Mouse (Mus musculus): ENCODE data around the gene Nlrp3. TPM values are rescaled to one million over a fixed set of nuclear protein-coding genes. Genes with fewer than 3 reads are reported as not detected.

The Nlrp3 gene
- 1.9 and 2.9 TPM in 2 replicates for polyA plus RNA-seq (2012; rRNA removed)

DNA sequence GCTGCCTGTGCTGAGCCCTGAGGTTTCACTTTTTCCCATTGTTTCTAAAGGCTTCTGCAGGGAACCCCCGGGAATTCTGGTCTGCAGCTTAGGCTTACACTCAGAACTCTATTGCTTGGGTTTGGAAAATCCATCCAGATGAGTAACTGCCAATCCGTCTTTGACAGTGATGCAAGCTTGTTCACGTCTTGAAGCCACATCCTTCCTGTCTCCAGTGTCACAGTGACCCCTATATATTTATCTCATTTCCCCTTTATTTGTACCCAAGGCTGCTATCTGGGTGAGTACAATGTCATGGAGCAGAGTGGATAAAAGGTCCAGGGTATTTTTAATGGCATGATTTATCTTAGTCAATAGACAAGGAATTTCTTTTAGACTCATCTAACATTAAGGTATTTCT is at the start of gene Nlrp3:
Nlrp3 (plus strand) TSS at position 245 of the 400 bp plus-strand sequence.
- Histone ChIP-seq H3K4me1 (ENCODE audit: control insufficient read depth, insufficient read depth, insufficient read length) (no peaks in the 10 kb centered on the region), H3K27ac (ENCODE audit: insufficient read depth, low read length) (peak within 1 kb of the TSS; percentile 28), H3K36me3 (ENCODE audit: control insufficient read depth, insufficient read depth, low read length) (no peaks in the 10 kb centered on the region), H3K4me3 (ENCODE audit: extremely low read depth, insufficient read depth, insufficient read length) (no peak within 1 kb of the TSS), H3K27me3 (ENCODE audit: control insufficient read depth, insufficient read depth, low read length) (no peaks in the 10 kb centered on the region)
- 3% methylated on average over 3 of the region's 3 CpGs for WGBS
- no peak for DNase-seq (ENCODE audit: low read depth in 1 of 2, low spot score in 2 of 2)
- TF ChIP-seq POLR2A (IDR thresholded peaks at IDR 0.05; ENCODE audit: low read depth, low read length): no peak

DNA sequence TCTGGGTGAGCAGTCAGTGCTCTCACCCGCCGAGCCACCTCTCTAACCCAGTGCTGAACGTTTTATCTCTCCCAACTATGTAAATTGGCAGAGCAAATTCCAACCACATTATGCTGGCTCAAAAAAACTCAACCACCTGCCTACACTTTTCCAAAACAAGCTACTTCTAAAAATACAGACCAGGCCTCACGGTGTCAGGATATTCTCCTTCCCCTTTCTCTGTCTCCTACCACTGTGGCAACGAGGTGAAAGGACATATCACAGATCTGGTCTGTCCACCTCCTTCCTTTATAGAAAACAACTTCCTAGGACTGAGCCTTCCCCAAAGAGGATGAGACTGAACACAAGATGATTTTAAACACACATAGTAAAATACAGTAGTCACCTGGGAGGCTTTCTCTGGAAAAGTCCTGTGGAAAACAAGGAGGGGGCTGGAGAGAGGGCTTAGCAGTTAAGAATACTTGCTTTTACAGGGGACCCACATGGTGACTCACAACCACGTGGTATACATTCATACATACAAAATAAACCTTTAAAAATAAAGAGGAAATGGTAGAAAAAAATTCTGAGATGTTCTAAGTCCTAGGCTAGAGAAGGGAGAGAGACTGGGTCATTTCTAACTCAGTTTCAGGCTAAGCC is 44.6 kb upstream of the Nlrp3 start:
- Histone ChIP-seq H3K36me3 (ENCODE audit: control insufficient read depth, insufficient read depth, low read length) (peaks cover 35% of the 10 kb centered on the region), H3K4me1 (ENCODE audit: control insufficient read depth, insufficient read depth, insufficient read length) (no peaks in the 10 kb centered on the region), H3K4me3 (ENCODE audit: extremely low read depth, insufficient read depth, insufficient read length) (no peak overlapping the region), H3K27ac (ENCODE audit: insufficient read depth, low read length) (no peak overlapping the region), H3K27me3 (ENCODE audit: control insufficient read depth, insufficient read depth, low read length) (no peaks in the 10 kb centered on the region)
- WGBS: 54% methylated on average over 6 of the region's 6 CpGs
- TF ChIP-seq POLR2A (IDR thresholded peaks at IDR 0.05; ENCODE audit: low read depth, low read length): no peak
- TF ChIP-seq CTCF (IDR thresholded peaks at IDR 0.05; ENCODE audit: extremely low read depth, insufficient read depth, insufficient read length, insufficient replicate concordance): no peak
- DNase-seq (ENCODE audit: low read depth in 1 of 2, low spot score in 2 of 2): no peak

DNA sequence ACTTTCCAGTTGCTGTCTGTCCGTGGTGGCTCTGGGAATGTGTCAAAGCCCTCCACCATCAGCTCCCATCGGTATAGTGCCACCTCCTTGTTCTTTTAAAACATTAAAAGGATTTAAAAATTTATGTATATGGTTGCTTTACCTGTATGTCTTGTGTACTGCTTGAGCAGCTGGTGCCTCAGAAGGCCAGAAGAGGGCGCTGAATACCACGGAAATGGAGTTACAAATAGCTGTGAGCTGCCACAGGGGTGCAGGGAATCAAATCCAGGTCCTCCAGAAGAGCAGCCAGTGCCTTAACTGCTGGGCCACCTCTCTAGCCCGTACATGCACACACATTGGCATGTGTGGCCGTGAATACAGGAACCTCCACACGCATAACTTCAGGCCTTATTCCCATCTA is 43.6 kb upstream of the Nlrp3 start:
- TF ChIP-seq POLR2A (IDR thresholded peaks at IDR 0.05; ENCODE audit: low read depth, low read length): no peak
- no peak for TF ChIP-seq CTCF (IDR thresholded peaks at IDR 0.05; ENCODE audit: extremely low read depth, insufficient read depth, insufficient read length, insufficient replicate concordance)
- WGBS: 91% methylated on average over 7 of the region's 7 CpGs

DNA sequence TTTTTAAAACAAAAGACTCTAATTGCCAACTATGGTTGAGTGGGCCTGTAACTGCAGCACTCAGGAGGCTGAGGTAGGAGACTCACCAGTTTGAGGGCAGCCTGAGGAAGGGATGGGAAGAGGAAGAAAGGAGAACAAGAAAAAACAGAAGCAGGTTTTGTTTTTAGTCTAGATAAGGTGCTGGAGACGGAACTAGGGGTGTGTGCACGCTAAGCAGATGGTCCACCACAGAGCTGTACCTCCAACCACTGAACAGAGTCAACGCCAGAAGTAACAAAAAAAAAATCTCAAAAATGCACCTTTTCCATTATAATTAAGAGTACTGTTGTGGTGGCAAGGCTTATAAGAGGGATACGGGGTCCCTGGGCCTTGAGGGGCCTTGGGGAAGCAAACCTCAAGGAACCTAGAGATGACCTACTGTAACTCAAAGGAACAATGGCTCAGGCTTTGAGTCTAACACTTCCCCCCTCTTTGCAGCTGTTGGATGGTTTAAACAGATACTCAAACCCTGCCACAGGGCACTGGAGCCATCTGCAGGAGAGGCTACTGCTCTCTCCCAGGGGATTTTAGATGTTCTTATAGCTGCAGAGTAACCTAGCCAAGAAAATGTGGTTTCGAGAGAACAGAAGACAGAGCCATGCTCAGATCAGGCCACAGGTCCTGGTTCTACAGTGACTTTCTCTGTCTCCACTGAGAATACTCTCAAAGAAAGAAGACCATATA is 39.2 kb upstream of the Nlrp3 start:
- Histone ChIP-seq H3K27ac (ENCODE audit: insufficient read depth, low read length) (no peak overlapping the region; the same call in 1 of the 2 replicates), H3K4me1 (ENCODE audit: control insufficient read depth, insufficient read depth, insufficient read length) (peaks cover 5% of the 10 kb centered on the region), H3K4me3 (ENCODE audit: extremely low read depth, insufficient read depth, insufficient read length) (no peak overlapping the region), H3K36me3 (ENCODE audit: control insufficient read depth, insufficient read depth, low read length) (peaks cover 19% of the 10 kb centered on the region), H3K27me3 (ENCODE audit: control insufficient read depth, insufficient read depth, low read length) (no peaks in the 10 kb centered on the region; the same call in 1 of the 2 replicates)
- WGBS: 34% methylated on average over 5 of the region's 5 CpGs
- no peak for TF ChIP-seq CTCF (IDR thresholded peaks at IDR 0.05; ENCODE audit: extremely low read depth, insufficient read depth, insufficient read length, insufficient replicate concordance)
- TF ChIP-seq POLR2A (IDR thresholded peaks at IDR 0.05; ENCODE audit: low read depth, low read length): no peak
- DNase-seq (ENCODE audit: low read depth in 1 of 2, low spot score in 2 of 2): no peak

More for the DNA sequence above, 43.6 kb upstream of the Nlrp3 start:
- no peak for DNase-seq (ENCODE audit: low read depth in 1 of 2, low spot score in 2 of 2)
- no peaks in the 10 kb centered on the region for H3K27me3 ChIP-seq (ENCODE audit: control insufficient read depth, insufficient read depth, low read length)
- H3K4me1 ChIP-seq (ENCODE audit: control insufficient read depth, insufficient read depth, insufficient read length): no peaks in the 10 kb centered on the region
- H3K36me3 ChIP-seq (ENCODE audit: control insufficient read depth, insufficient read depth, low read length): peaks cover 29% of the 10 kb centered on the region
- no peak overlapping the region for H3K27ac ChIP-seq (ENCODE audit: insufficient read depth, low read length)
- no peak overlapping the region for H3K4me3 ChIP-seq (ENCODE audit: extremely low read depth, insufficient read depth, insufficient read length)

DNA sequence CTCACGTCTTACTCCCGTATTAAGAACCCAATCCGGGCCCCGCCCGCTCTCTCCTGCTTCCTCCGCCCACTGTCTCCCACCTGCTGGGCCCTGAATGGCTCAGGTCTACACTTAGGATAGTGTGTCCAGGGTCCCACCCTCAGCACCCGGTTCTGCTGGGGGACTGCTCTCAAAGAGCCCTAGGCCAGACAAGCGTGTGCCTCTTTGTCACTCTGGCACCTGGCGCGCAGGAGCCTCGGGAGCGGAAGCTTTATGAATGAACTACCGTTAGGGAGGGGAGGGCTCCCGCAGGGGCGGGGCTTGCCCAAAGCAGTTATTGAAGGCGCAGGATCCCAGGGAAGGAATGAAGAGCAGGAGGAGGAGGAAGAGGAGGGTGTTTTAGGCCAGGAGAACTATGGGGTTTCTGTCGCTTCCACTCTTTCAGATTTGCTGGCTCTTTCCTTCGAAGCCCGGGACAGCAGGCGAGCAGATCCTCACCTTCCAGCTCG is 36.0 kb upstream of the Nlrp3 start:
- under 1% methylated on average over 21 of the region's 21 CpGs for WGBS
- peak overlapping the region; percentile 44; the same call in 1 of the 2 replicates for H3K27ac ChIP-seq (ENCODE audit: insufficient read depth, low read length)
- TF ChIP-seq CTCF (IDR thresholded peaks at IDR 0.05; ENCODE audit: extremely low read depth, insufficient read depth, insufficient read length, insufficient replicate concordance): no peak
- no peak for TF ChIP-seq POLR2A (IDR thresholded peaks at IDR 0.05; ENCODE audit: low read depth, low read length)

DNA sequence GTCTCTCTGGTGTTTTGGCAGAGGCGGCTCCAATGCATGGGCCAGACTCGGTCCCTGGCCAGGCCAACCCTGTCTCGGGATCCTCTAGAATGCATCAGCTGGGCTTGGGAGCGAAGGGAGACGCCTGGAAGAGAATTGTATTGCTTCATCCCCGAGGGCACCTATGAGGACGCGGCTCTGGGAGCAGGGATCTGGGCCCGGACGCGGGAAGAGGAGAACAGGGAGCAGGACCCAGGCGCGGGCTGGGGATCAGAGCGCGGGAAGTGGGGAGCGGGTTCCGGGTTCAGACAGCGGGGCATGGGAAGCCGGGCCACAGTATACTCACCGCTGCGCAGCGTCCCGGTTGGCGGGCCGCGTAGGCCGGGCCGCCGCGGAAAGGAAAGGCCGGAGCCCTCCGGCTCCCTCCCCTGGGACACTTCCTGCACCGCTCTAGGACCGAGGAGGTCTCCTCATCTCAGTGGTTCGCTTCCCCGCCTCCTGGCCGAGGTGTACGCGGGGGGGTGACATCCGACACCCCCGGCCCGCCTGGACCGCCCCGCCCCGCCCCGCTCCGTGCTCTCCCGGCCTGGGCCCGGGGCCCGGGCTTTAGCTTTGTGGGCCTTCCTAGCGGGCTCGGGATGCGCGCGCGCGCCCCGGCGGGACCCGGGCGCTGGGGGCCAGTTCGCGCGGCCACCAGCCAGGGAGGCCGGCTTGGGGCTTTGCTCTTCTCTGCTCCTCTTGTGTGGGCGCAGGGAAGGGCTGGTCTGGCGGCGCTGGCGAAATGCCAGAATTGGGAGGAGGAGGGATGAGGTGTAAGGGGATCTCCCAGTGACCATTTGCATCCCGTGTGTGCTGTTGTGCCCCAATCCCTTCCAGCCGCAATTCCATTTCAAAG is 35.3 kb upstream of the Nlrp3 start:
- no peak for TF ChIP-seq CTCF (IDR thresholded peaks at IDR 0.05; ENCODE audit: extremely low read depth, insufficient read depth, insufficient read length, insufficient replicate concordance)
- peak; percentile 9 for TF ChIP-seq POLR2A (IDR thresholded peaks at IDR 0.05; ENCODE audit: low read depth, low read length)
- WGBS: 1% methylated on average over 71 of the region's 71 CpGs
- peak overlapping the region; percentile 48 for H3K27ac ChIP-seq (ENCODE audit: insufficient read depth, low read length)

More for the DNA sequence above, 36.0 kb upstream of the Nlrp3 start:
- peak in 1 of 2 experiments; percentile 57 for DNase-seq (ENCODE audit: low read depth in 1 of 2, low spot score in 2 of 2)
- Histone ChIP-seq H3K4me1 (ENCODE audit: control insufficient read depth, insufficient read depth, insufficient read length) (peaks cover 5% of the 10 kb centered on the region), H3K4me3 (ENCODE audit: extremely low read depth, insufficient read depth, insufficient read length) (peak overlapping the region; percentile 77), H3K27me3 (ENCODE audit: control insufficient read depth, insufficient read depth, low read length) (no peaks in the 10 kb centered on the region; the same call in 1 of the 2 replicates), H3K36me3 (ENCODE audit: control insufficient read depth, insufficient read depth, low read length) (peaks cover 8% of the 10 kb centered on the region)

More for the DNA sequence above, 35.3 kb upstream of the Nlrp3 start:
- peaks cover 5% of the 10 kb centered on the region for H3K4me1 ChIP-seq (ENCODE audit: control insufficient read depth, insufficient read depth, insufficient read length)
- no peaks in the 10 kb centered on the region; the same call in 1 of the 2 replicates for H3K27me3 ChIP-seq (ENCODE audit: control insufficient read depth, insufficient read depth, low read length)
- H3K4me3 ChIP-seq (ENCODE audit: extremely low read depth, insufficient read depth, insufficient read length): peak overlapping the region; percentile 77
- peaks cover 8% of the 10 kb centered on the region for H3K36me3 ChIP-seq (ENCODE audit: control insufficient read depth, insufficient read depth, low read length)
- peak; percentile 36 to 76 for DNase-seq (ENCODE audit: low read depth in 1 of 2, low spot score in 2 of 2)

Data from spleen, adult 2 months (tissue).